Mouse (Mus musculus): ENCODE measurements at regions not wholly inside any gene's neighbourhood (a gene's known extent, or its start where the extent isn't known, plus 50 kb on each side); places are given as distances from the start of the nearest gene placed in this dataset.
"Not testable (repeated sequence)": the region's sequence is repeated elsewhere in the genome, so short reads cannot be mapped to it uniquely, and the experiment has no call there.

DNA sequence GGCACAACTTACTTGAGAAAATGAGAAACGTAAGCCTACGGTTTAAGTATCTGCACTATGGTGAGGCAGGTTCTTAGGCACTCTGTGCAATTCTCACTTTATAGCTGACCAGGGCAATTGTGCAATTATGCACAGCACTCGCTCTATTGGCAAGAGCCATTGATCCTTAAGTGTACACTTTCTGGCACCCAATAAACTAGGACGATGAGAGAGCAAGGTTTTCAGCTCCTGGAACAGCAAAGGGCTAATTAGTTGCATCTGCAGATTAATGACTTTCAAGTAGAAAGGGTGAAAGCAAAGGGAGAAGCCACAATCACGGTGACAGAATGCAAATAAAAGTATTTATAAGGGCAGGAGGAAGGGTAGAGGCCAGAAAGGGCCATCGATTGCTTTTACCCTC lies 185.4 kb upstream of the Gm10306 start:
- no peak for DNase-seq (ENCODE audit: low spot score in 2 of 2)
- intact Hi-C loops (cut with DNase I) = no loop called here

- DNase-seq (ENCODE audit: low spot score in 2 of 2) = no peak
- intact Hi-C loops (cut with DNase I) = no loop called here
Observed at GRCm38 (mm10) chr4:94376256-94376655, 180.1 kb upstream of the Gm10306 start.

- intact Hi-C loops (cut with DNase I) = no loop called here
- no peak for DNase-seq (ENCODE audit: low spot score in 2 of 2)
Observed at GRCm38 (mm10) chr4:94385703-94386102, 170.6 kb upstream of the Gm10306 start.

GRCm38 (mm10) chr4:94388317-94388716 lies 168.0 kb upstream of the Gm10306 start:
- no peak for DNase-seq (ENCODE audit: low spot score in 2 of 2)
- intact Hi-C loops (cut with DNase I) = no loop called here

- intact Hi-C loops (cut with DNase I) = no loop called here
Observed at GRCm38 (mm10) chr4:94394462-94394861, 161.9 kb upstream of the Gm10306 start.

DNA sequence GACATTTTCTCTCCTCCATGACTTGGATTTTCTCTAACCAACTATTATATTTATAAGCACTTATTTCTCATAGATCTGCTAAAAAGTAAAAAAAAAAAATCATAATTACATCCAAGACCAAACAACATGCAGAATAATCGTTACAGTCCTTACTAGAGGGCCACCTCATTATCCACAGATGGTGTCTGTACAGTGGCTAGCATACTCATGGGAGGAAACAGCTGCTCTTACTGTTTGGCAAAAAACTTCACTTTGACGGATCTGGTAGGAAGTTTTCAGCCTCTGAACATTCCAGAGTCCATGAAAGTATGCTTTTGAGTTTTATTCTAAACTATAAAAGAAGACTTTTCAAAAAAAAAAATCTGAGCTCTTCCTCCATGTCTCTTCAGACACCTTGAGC lies 159.1 kb upstream of the Gm10306 start:
- intact Hi-C loops (cut with DNase I) = no loop called here
- DNase-seq (ENCODE audit: low spot score in 2 of 2) = no peak

More at GRCm38 (mm10) chr4:94394462-94394861, 161.9 kb upstream of the Gm10306 start:
- no peak for DNase-seq (ENCODE audit: low spot score in 2 of 2)

GRCm38 (mm10) chr4:94406922-94407321 lies 149.4 kb upstream of the Gm10306 start:
- no peak for DNase-seq (ENCODE audit: low spot score in 2 of 2)
- intact Hi-C loops (cut with DNase I) = no loop called here

GRCm38 (mm10) chr4:94407503-94407902 lies 148.8 kb upstream of the Gm10306 start:
- DNase-seq (ENCODE audit: low spot score in 2 of 2) = no peak
- intact Hi-C loops (cut with DNase I) = no loop called here

- DNase-seq (ENCODE audit: low spot score in 2 of 2) = no peak
- intact Hi-C loops (cut with DNase I) = no loop called here
Observed at GRCm38 (mm10) chr4:94412661-94413060, 143.7 kb upstream of the Gm10306 start.

GRCm38 (mm10) chr4:94425525-94425924 lies 130.8 kb upstream of the Gm10306 start:
- DNase-seq (ENCODE audit: low spot score in 2 of 2); intact Hi-C loops (cut with DNase I): not testable (repeated sequence)

- intact Hi-C loops (cut with DNase I) = no loop called here
- no peak for DNase-seq (ENCODE audit: low spot score in 2 of 2)
Observed at GRCm38 (mm10) chr4:94427581-94427980, 128.8 kb upstream of the Gm10306 start.

DNA sequence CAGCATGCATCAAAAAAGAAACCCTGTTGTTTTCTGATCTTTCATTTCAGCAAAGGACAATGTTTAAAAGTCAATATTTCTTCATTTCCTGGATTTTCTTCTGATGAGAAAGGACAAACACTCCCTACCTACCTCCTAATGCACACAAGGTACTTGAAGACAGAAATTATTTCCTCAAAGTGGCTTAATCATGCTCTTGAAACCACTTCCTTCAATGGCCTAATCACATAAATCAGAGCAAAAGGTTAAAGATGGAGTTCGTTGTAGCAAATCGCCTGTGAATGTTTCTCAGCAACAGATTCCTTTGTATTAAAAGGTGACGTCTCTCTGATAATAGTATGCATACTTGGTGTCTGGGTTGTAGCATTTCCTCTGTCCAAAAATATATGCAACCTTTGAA lies 124.3 kb upstream of the Gm10306 start:
- intact Hi-C loops (cut with DNase I) = no loop called here
- DNase-seq (ENCODE audit: low spot score in 2 of 2) = no peak

DNA sequence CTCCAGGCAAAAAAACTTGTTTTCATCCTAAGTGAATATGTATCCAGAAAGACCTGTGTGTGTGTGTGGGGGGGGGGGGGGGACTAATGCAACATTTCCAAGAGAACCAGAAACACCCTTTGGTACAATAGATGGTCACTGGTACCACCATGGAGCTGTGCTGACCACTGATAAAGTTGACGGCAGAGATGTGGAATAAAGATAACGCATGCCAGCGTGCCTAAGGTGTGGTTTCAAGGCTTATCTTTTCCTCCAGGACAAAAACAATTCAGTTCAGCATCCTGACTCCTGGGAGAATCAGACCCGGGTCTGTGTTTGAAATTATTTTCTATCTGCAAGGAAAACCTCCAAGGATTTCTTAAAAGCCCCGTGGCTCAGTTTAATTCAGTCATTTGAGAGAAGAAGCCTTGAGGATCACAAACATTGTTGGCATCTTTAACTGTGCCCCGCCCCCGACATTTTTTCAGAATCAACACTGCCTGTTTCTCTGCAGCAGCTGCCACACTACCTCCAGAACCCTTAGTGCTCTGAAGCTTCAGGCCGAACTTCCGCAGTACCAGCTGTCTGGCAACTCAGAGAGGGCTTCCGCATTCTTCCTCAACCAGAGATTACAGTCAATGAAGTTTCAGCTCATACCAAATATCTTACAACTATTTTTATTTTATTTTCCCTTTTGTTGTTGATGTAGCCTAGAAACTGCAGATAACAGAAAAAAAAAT lies 118.5 kb upstream of the Gm10306 start:
- intact Hi-C loops (cut with DNase I) = no loop called here

DNA sequence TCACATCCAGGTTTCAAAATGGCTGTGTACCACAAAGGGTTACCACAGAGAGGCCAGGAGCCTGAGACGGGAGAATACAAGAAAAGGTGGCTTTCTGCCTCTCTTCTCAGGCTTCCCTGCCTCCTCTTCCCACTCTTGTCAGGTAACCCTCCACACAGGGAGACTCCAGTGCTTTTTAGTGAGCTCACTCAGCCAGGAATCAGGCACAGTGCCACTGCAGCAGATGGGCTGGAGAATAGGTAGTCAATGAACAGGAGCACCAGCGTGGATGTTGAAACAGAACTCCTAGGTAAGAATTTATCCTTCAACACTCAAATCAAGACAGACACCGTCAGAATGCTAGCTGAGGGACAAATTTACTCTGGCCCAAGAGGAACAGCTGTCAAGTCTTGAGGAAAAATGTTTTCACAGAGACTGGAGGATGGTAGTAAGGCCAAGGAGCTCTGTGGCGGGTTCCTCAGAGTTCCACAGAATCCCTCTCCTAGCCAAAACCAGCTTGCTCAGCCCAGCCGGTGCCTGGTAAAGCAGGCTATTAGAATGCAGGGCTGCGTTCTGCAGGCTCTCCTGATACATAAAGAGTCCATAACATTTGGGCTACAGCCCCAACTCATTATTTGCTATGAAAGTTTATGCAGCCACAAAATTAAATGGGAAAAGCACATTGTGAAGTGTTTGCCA lies 117.0 kb upstream of the Gm10306 start:
- DNase-seq (ENCODE audit: low spot score in 2 of 2) = peak; percentile 15 to 18

More for the DNA sequence above, 118.5 kb upstream of the Gm10306 start:
- DNase-seq (ENCODE audit: low spot score in 2 of 2) = peak in 1 of 2 experiments; percentile 7

DNA sequence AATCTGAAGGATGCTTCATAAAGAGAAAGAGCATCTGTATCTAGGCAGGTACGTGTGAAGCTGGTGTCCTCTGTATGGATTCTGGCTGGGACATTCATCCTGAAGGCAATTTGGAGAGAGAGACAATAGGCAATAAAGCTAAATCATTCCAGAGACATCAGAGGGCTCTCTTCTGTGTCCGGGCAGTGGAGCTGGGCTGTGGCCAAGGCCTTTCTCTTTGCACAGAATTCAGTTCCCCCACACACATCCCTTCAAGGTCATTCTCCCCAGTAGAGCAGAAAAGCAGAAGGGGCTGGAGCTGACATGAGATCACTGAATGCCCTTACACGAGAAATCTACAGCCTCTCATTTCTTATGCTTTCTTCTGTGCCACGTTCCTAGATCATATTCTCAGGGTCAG lies 109.7 kb upstream of the Gm10306 start:
- DNase-seq (ENCODE audit: low spot score in 2 of 2) = no peak
- intact Hi-C loops (cut with DNase I) = no loop called here

More for the DNA sequence above, 117.0 kb upstream of the Gm10306 start:
- intact Hi-C loops (cut with DNase I) = no loop called here
